Mouse (Mus musculus) thymus, adult 2 months (tissue): ENCODE measurements around the gene Ulk2.

Experiments
- CTCF ChIP-seq: fragments of 200-500 bp; IDR thresholded peaks from 2 replicates; pipeline ENCODE4 v1.5.1; 2012; ENCODE audit warnings: mild to moderate bottlenecking, control low read depth, low read length, moderate library complexity, borderline replicate concordance; ENCODE audit not compliant: control insufficient read depth, poor library complexity, insufficient read depth; ENCODE audit errors: extremely low read depth
- POLR2A ChIP-seq: fragments of 200-500 bp; IDR thresholded peaks from 2 replicates; pipeline ENCODE4 v1.6.1; 2012; ENCODE audit warnings: mild to moderate bottlenecking, low read length, control low read depth, moderate library complexity; ENCODE audit not compliant: control insufficient read depth, poor library complexity, insufficient read depth; ENCODE audit errors: extremely low read depth

DNA sequence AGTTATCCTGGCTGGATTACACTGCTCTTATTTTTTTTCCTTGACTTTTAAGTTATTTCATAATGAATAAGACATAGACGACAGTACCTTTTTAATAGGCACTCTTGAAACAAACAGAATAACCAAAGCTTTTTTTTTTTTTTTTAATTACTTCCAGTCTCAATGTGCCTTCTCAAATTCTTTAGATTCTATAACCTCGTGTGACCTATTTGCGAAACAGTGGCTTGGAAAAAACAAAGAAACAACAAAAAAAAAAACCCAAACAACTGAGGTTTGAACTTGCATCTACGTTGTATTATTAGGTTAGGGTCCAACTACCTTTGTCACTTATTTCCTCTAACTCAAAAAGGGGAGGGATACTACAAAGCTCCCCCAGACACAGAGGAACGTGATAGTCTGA is 1.2 kb downstream of the Ulk2 start:
- TF ChIP-seq CTCF (no peak), POLR2A (no peak)
